Mouse (Mus musculus) hindbrain, embryonic 14.5 days (tissue): Measurements from ENCODE around the gene Sgf29. TPM values are rescaled to one million over a fixed set of nuclear protein-coding genes. Genes with fewer than 3 reads are reported as not detected.
A peak's percentile ranks its signal among the peaks of the same experiment; 100 is the strongest.
"Not testable (repeated sequence)": the region's sequence is repeated elsewhere in the genome, so short reads cannot be mapped to it uniquely, and the experiment has no call there.

Source experiments
- ATAC-seq: fragments of 200-750 bp; cut with Nextera tagmentation; 2 replicates; pipeline ENCODE4 v1.8.0; 2017; ENCODE audit warnings: moderate number of reproducible peaks, mild to moderate bottlenecking, moderate TSS enrichment, moderate library complexity; ENCODE audit not compliant: low FRiP score
- DNase-seq: peaks from one replicate; pipeline ENCODE4 v3.0.0-alpha.2; 2015; ENCODE audit warnings: low spot score
- H3K27ac ChIP-seq: fragments of 300-500 bp; sonication (generic); 2 replicates; pipeline ENCODE4 v1.5.1; 2014; ENCODE audit warnings: mild to moderate bottlenecking, moderate library complexity
- H3K27me3 ChIP-seq: fragments of 300-500 bp; sonication (generic); 2 replicates; pipeline ENCODE4 v1.6.1; 2014; ENCODE audit warnings: mild to moderate bottlenecking, low read length, mixed read lengths; ENCODE audit not compliant: control insufficient read depth, insufficient read depth
- H3K36me3 ChIP-seq: fragments of 300-500 bp; sonication (generic); replicated peaks from 2 replicates; pipeline ENCODE4 v1.6.1; 2014; ENCODE audit not compliant: control insufficient read depth, insufficient read depth
- H3K4me1 ChIP-seq: fragments of 300-500 bp; sonication (generic); replicated peaks from 2 replicates; pipeline ENCODE4 v1.6.1; 2014; ENCODE audit warnings: antibody characterized with exemption, low read length, mixed read lengths; ENCODE audit not compliant: control insufficient read depth, insufficient read depth
- H3K4me2 ChIP-seq: fragments of 300-500 bp; sonication (generic); replicated peaks from 2 replicates; pipeline ENCODE4 v1.6.1; 2014; ENCODE audit warnings: mild to moderate bottlenecking, moderate library complexity
- H3K4me3 ChIP-seq: fragments of 300-500 bp; sonication (generic); replicated peaks from 2 replicates; pipeline ENCODE4 v1.5.1; 2014; ENCODE audit warnings: mild to moderate bottlenecking, low read length
- H3K9ac ChIP-seq: fragments of 300-500 bp; sonication (generic); 2 replicates; pipeline ENCODE4 v1.6.1; 2014
- H3K9me3 ChIP-seq: fragments of 300-500 bp; sonication (generic); 2 replicates; pipeline ENCODE4 v1.6.1; 2016; ENCODE audit warnings: low read length; ENCODE audit not compliant: control insufficient read depth
- WGBS: fragments of 180-500 bp; shearing (Covaris S2); extraction: QIAGEN DNeasy Blood & Tissue Kit; methylation state at CpG from one replicate; pipeline ENCODE4 v1.1.7; 2014; 5-methylcytosine and 5-hydroxymethylcytosine counted together
- polyA plus RNA-seq: library from polyadenylated mRNA; unstranded; fragments of >200 nt; fragmentation: Nextera tagmentation; extraction: Ambion mirVana; gene quantifications from 2 replicates; pipeline ENCODE4 v1.2.1, GENCODE M21; 2014

Sgf29 gene
- polyA plus RNA-seq, 1 experiment from 2014 or later: 61.1 TPM

- Histone ChIP-seq H3K36me3 (no peaks in the 10 kb centered on the region), H3K27me3 (no peaks in the 10 kb centered on the region), H3K4me1 (no peaks in the 10 kb centered on the region), H3K27ac (no peak overlapping the region), H3K9me3 (no peaks in the 10 kb centered on the region), H3K4me2 (no peak overlapping the region), H3K4me3 (no peak overlapping the region), H3K9ac (no peak overlapping the region)
- no peak for ATAC-seq
- no peak for DNase-seq
Observed at GRCm38 (mm10) chr7:126635375-126635774, 13.7 kb upstream of the Sgf29 start.

GRCm38 (mm10) chr7:126636733-126637520 lies 12.2 kb upstream of the Sgf29 start:
- Histone ChIP-seq H3K4me2 (no peak overlapping the region), H3K4me3 (no peak overlapping the region), H3K27me3 (no peaks in the 10 kb centered on the region), H3K27ac (no peak overlapping the region), H3K4me1 (no peaks in the 10 kb centered on the region), H3K9ac (no peak overlapping the region), H3K9me3 (no peaks in the 10 kb centered on the region), H3K36me3 (no peaks in the 10 kb centered on the region)
- WGBS: 21% methylated on average over 4 of the region's 4 CpGs
- DNase-seq (peak; percentile 44), ATAC-seq (no peak)

- no peak for DNase-seq
- Histone ChIP-seq H3K9ac (no peak overlapping the region), H3K4me1 (no peaks in the 10 kb centered on the region), H3K27ac (no peak overlapping the region), H3K4me2 (no peak overlapping the region), H3K9me3 (no peaks in the 10 kb centered on the region), H3K36me3 (no peaks in the 10 kb centered on the region), H3K4me3 (no peak overlapping the region), H3K27me3 (no peaks in the 10 kb centered on the region)
- ATAC-seq: no peak
- 73% methylated on average over 5 of the region's 5 CpGs for WGBS
Observed at GRCm38 (mm10) chr7:126642545-126643243, 6.4 kb upstream of the Sgf29 start.

- 57% methylated on average over 2 of the region's 3 CpGs for WGBS
- not testable (repeated sequence) for ATAC-seq
Observed at GRCm38 (mm10) chr7:126643244-126643617, 5.9 kb upstream of the Sgf29 start.

GRCm38 (mm10) chr7:126644345-126644744 lies 4.8 kb upstream of the Sgf29 start:
- Histone ChIP-seq H3K27me3 (no peaks in the 10 kb centered on the region), H3K9me3 (no peaks in the 10 kb centered on the region), H3K4me2 (no peak overlapping the region), H3K4me3 (no peak overlapping the region), H3K4me1 (no peaks in the 10 kb centered on the region), H3K36me3 (no peaks in the 10 kb centered on the region), H3K9ac (no peak overlapping the region), H3K27ac (no peak overlapping the region)
- WGBS: 75% methylated on average over 3 of the region's 3 CpGs
- ATAC-seq (no peak), DNase-seq (no peak)

More at GRCm38 (mm10) chr7:126643244-126643617, 5.9 kb upstream of the Sgf29 start:
- H3K36me3 ChIP-seq, H3K9me3 ChIP-seq, H3K27me3 ChIP-seq, H3K4me2 ChIP-seq, H3K4me1 ChIP-seq, H3K9ac ChIP-seq, H3K4me3 ChIP-seq, H3K27ac ChIP-seq: not testable (repeated sequence)
- peak; percentile 46 for DNase-seq

- Histone ChIP-seq H3K27me3 (no peaks in the 10 kb centered on the region), H3K4me3 (no peak overlapping the region), H3K4me1 (peaks cover 1% of the 10 kb centered on the region; the same call in 1 of the 2 replicates), H3K4me2 (no peak overlapping the region), H3K9me3 (no peaks in the 10 kb centered on the region), H3K36me3 (no peaks in the 10 kb centered on the region), H3K9ac (no peak overlapping the region), H3K27ac (no peak overlapping the region)
- no peak for ATAC-seq
- no peak for DNase-seq
Observed at GRCm38 (mm10) chr7:126644914-126645313, 4.2 kb upstream of the Sgf29 start.

GRCm38 (mm10) chr7:126645708-126646107 lies 3.4 kb upstream of the Sgf29 start:
- DNase-seq (no peak), ATAC-seq (no peak)
- no peak overlapping the region for H3K9ac ChIP-seq
- H3K4me3 ChIP-seq: no peak overlapping the region
- 66% methylated on average over 5 of the region's 5 CpGs for WGBS
- no peaks in the 10 kb centered on the region for H3K27me3 ChIP-seq
- no peak overlapping the region for H3K4me2 ChIP-seq
- no peaks in the 10 kb centered on the region for H3K36me3 ChIP-seq
- H3K9me3 ChIP-seq: no peaks in the 10 kb centered on the region
- no peak overlapping the region for H3K27ac ChIP-seq
- H3K4me1 ChIP-seq: peaks cover 5% of the 10 kb centered on the region; the same call in 1 of the 2 replicates

GRCm38 (mm10) chr7:126648486-126648885 lies 623 bp upstream of the Sgf29 start:
- Histone ChIP-seq H3K27ac (0 out of 2 replicates have a peak overlapping the region, but pooled peaks have one; percentile 22), H3K27me3 (no peaks in the 10 kb centered on the region), H3K9ac (peak overlapping the region; percentile 51; the same call in 1 of the 2 replicates), H3K4me3 (peak overlapping the region; percentile 39), H3K4me2 (peak overlapping the region; percentile 65), H3K4me1 (peaks cover 5% of the 10 kb centered on the region; the same call in 1 of the 2 replicates), H3K9me3 (no peaks in the 10 kb centered on the region), H3K36me3 (no peaks in the 10 kb centered on the region)
- DNase-seq: no peak
- 82% methylated on average over 4 of the region's 4 CpGs for WGBS
- no peak for ATAC-seq

GRCm38 (mm10) chr7:126650852-126651251 lies 1.7 kb downstream of the Sgf29 start:
- Histone ChIP-seq H3K27me3 (no peaks in the 10 kb centered on the region), H3K27ac (no peak overlapping the region), H3K4me2 (no peak overlapping the region), H3K4me1 (peaks cover 5% of the 10 kb centered on the region; the same call in 1 of the 2 replicates), H3K9ac (no peak overlapping the region), H3K36me3 (no peaks in the 10 kb centered on the region), H3K9me3 (no peaks in the 10 kb centered on the region), H3K4me3 (no peak overlapping the region)
- DNase-seq (no peak), ATAC-seq (no peak)
- 92% methylated on average over 2 of the region's 2 CpGs for WGBS
